Mouse (Mus musculus): ENCODE measurements at regions not wholly inside any gene's neighbourhood (a gene's known extent, or its start where the extent isn't known, plus 50 kb on each side); places are given as distances from the start of the nearest gene placed in this dataset.

- no peak for DNase-seq (ENCODE audit: low spot score)
These were observed 60.3 kb upstream of the Wnt4 start for GRCm38 (mm10) chr4:137216908-137217497.

- DNase-seq (ENCODE audit: low spot score): no peak
These were observed 62.7 kb upstream of the Wnt4 start for GRCm38 (mm10) chr4:137214573-137214972.

- DNase-seq (ENCODE audit: low spot score): no peak
These were observed 64.4 kb upstream of the Wnt4 start for GRCm38 (mm10) chr4:137212846-137213245.

- DNase-seq (ENCODE audit: low spot score): no peak
These were observed 65.2 kb upstream of the Wnt4 start for GRCm38 (mm10) chr4:137212106-137212505.

- no peak for DNase-seq (ENCODE audit: low spot score)
These were observed 66.0 kb upstream of the Wnt4 start for GRCm38 (mm10) chr4:137211288-137211687.

- no peak for DNase-seq (ENCODE audit: low spot score)
These were observed 66.8 kb upstream of the Wnt4 start for GRCm38 (mm10) chr4:137210525-137210924.

- DNase-seq (ENCODE audit: low spot score): no peak
These were observed 76.3 kb upstream of the Wnt4 start for GRCm38 (mm10) chr4:137200968-137201367.

- DNase-seq (ENCODE audit: low spot score): no peak
These were observed 76.9 kb upstream of the Wnt4 start for GRCm38 (mm10) chr4:137200426-137200825.

GRCm38 (mm10) chr4:137196491-137196974 is 80.8 kb upstream of the Wnt4 start:
- no peak for DNase-seq (ENCODE audit: low spot score)

- no peak for DNase-seq (ENCODE audit: low spot score)
These were observed 83.2 kb upstream of the Wnt4 start for GRCm38 (mm10) chr4:137194106-137194505.

- DNase-seq (ENCODE audit: low spot score): no peak
These were observed 86.7 kb upstream of the Wnt4 start for GRCm38 (mm10) chr4:137190625-137191024.

GRCm38 (mm10) chr4:137189801-137190200 is 87.5 kb upstream of the Wnt4 start:
- DNase-seq (ENCODE audit: low spot score): no peak

- DNase-seq (ENCODE audit: low spot score): peak; percentile 86
These were observed 88.2 kb upstream of the Wnt4 start for GRCm38 (mm10) chr4:137189058-137189457.

- DNase-seq (ENCODE audit: low spot score): peak; percentile 12
These were observed 89.7 kb upstream of the Wnt4 start for GRCm38 (mm10) chr4:137187592-137187991.

- no peak for DNase-seq (ENCODE audit: low spot score)
These were observed 90.2 kb upstream of the Wnt4 start for GRCm38 (mm10) chr4:137187051-137187450.

- DNase-seq (ENCODE audit: low spot score): no peak
These were observed 92.3 kb upstream of the Wnt4 start for GRCm38 (mm10) chr4:137185001-137185400.

- DNase-seq (ENCODE audit: low spot score): no peak
These were observed 94.0 kb upstream of the Wnt4 start for GRCm38 (mm10) chr4:137183181-137183850.

GRCm38 (mm10) chr4:137182547-137182946 is 94.7 kb upstream of the Wnt4 start:
- DNase-seq (ENCODE audit: low spot score): no peak

- no peak for DNase-seq (ENCODE audit: low spot score)
These were observed 96.0 kb upstream of the Wnt4 start for GRCm38 (mm10) chr4:137181252-137181651.

GRCm38 (mm10) chr4:137180083-137180482 is 97.2 kb upstream of the Wnt4 start:
- DNase-seq (ENCODE audit: low spot score): no peak

- DNase-seq (ENCODE audit: low spot score): no peak
These were observed 98.5 kb upstream of the Wnt4 start for GRCm38 (mm10) chr4:137178833-137179232.

GRCm38 (mm10) chr4:137164933-137165332 is 112.4 kb upstream of the Wnt4 start:
- no peak for DNase-seq (ENCODE audit: low spot score)

- peak; percentile 84 for DNase-seq (ENCODE audit: low spot score)
These were observed 112.9 kb upstream of the Wnt4 start for GRCm38 (mm10) chr4:137164429-137164828.

Measured in thymus, postnatal 0 days (tissue).